Mouse (Mus musculus) liver (tissue): ENCODE measurements around the gene Nav1.

ENCODE experiments used
- DNase-seq: peaks from one replicate; pipeline ENCODE4 v3.0.0-alpha.2; 2020; ENCODE audit warnings: mixed read lengths

Nav1 gene

DNA sequence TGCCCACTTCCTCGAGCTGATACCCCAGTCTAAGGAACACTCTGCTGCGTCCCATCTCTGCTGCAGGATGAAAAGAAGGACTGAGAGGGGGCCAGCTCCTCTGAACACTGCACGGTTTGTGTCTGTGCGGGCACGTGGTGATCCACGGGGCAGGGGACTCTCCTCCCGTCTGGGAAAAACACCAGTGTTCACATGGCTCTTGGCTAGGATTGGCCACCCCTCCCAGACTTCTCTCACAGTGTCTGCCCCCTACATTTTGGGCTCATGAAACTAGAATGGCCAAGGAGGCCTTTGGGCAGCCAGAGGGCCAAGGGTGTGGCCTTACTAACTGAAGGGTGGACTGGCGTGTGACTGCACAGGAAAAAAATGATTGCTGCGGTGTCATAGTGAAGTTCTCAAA lies 125.4 kb downstream of the Nav1 start:
- DNase-seq = no peak

DNA sequence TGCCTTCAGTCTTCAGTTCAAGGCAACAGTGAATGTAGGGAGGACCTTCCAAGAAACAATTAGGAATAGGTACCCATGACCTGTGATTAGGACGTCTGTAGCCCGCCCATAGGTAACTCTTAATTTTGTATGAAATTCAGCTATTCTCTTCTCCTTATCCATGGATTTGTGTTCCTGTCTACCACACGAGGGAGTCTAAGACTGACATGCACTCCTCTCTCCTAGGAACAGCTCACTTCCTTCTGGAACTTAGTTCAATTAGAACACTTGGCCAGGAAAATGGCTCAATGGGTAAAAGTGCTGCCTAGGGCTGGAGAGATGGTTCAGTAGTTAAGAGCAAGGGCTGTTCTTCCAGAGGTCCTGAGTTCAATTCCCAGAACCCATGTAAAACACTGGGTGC lies 126.3 kb downstream of the Nav1 start:
- no peak for DNase-seq

DNA sequence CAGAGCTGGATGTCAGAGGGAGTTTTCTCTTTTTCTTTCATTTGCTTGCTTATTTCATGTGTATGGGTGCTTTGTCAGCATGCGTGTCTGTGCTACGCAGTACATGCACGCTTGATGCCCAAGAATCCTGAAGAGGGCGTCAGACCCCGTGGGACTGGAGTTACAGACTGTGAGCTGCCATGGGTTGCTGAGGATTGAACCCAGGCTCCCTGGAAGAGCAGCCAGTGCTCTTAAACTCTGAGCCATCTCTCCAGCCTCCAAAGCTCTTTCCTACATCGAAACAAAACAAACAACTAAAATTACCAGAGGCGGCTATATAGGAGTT lies 131.6 kb downstream of the Nav1 start:
- DNase-seq = no peak

DNA sequence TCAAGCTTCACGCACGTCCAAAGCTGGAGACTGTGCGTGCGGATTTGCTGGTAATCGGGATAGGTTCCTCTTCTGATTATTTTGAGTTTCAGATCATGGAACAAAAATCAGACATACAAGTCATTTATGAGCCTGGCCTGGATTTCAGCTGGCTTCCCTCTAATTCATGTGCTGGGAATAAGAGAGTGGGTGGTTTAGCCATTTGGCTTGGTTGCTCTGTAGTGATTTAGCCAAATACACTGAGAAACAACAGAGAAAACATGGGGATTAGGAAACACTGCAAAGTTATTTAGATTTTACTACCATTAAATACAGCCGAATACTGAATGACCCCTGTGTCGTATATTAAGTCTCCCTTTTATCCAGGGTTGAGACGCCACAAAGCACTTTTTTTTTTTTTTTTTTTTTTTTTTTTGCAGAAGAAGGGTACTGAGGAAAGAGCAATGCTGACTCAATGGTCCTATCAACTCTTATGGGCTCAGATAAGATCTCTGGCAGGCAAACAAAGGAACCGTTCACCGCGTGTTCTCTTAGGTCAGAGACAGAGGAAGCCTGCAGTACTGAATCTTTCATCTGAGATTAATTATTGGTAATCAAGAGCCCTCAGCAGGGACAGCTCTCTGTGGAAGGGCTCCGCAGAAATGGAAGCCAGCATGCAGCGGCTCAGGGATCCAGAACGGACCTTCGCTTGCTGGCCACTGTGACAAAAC lies 132.1 kb downstream of the Nav1 start:
- no peak for DNase-seq

DNA sequence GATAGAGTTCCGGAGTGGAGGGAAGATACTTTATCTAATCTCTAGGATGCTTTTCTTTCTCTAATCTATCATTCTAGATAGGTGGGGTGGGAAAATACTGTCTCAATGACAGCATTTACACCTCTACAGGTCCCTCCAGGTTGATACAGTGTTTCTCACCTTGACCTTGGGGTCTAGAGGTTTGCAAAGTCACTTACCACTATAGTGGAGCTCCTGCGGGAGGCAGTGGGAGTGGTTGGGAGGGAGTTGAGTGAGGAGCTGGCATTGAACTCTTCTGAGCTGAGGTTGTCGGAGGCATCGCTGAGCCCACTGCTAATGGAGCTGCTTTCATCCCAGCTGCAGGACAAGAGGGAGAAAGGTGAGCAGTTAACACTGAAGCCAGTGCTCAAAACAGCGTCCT lies 134.6 kb downstream of the Nav1 start:
- DNase-seq = no peak

DNA sequence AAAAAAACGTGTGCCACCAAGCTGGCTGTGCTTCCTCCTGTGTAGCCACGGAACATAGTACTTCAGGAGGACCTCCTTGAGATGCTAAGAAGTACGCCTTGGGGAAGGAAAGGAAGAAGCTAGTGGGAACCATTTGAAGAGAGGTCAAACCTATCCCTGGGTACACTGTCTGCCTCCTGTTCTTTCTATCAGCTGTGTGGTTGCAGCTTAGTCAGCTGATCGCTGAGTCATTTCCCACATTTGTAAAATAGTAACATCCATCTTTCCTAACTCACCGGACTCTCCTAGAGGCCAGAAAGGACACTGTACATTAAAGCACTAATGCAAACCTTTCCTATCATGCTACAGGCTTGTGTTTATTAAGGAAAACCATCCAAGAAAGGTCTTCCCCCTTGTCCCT lies 135.4 kb downstream of the Nav1 start:
- DNase-seq = no peak

DNA sequence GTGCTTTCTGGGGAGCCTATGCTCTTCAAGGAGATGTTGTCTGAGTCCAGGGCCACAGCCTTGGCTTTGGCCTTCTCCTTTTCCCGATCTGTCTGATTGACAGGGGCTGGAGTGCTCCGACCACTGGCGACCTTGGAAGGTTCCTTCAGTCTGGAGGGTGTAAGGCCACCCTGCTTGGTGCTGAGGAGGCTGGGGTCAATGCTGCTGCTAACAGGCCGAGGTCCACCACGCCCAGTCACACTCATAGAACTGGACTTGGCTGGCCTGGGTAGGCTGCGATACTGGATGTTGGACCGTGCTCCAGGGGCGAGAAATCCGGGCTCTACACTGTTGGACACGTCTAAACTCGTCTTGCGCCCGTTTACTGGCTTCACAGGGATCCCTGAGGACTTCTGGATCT lies 136.5 kb downstream of the Nav1 start:
- DNase-seq = no peak

DNA sequence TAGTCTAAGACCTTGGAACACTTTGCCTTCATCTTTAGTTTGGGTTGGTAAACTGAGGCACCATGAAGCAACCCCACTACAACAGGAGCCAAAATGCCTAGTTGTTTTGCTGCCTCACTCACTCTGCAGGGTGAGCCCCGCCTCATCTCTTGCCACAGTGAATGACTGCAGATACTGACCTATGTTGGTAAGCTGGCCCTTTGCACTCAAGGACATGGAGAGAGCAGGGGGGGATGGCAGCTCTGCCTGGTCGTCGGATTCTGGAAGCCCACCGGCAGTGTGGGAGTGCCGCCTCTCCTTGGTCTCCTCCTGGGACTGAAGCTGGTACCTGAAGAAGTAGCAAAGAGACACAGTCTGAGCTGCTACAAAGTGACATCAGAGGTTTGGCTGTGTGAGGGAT lies 139.6 kb downstream of the Nav1 start:
- DNase-seq = no peak

DNA sequence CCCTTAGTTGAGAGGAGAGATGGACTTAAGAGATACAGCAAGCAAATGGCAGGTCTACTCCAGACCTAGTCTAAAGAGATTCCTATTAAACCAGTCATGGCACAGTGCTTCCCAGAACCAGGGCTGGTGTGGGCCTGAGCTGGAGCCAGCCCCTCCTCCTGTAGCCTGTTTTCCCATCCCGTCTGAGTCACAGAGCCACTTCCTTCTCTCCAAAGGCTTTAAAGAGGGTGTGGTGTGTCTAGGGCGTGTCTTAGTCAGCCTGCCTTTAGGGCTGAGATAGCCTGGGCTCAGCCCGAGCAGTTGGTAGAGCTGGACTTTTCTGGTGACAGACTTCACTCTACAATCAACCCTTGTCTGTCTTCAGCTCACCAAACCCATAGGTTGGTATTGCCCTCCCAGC lies 140.2 kb downstream of the Nav1 start:
- DNase-seq = no peak

DNA sequence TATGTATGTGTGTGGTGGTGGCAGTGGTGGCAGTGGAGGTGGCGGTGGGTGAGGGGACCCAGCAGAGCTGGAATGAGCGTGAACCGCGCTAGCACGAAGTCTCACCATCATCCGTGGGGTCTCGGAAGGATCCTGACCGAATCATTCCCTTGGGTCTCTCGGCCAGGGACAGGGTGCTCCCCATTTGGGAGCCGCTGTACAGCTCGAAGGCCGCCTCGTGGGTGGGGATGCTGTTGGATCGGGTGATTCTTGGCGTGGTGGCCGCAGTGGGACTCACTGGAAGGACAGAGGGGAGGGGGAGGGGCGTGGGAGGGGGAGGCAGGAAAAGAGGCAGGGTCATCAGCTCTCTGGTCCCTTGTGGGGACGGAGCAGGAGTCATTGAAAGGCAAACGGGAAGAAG lies 141.4 kb downstream of the Nav1 start:
- DNase-seq = no peak

DNA sequence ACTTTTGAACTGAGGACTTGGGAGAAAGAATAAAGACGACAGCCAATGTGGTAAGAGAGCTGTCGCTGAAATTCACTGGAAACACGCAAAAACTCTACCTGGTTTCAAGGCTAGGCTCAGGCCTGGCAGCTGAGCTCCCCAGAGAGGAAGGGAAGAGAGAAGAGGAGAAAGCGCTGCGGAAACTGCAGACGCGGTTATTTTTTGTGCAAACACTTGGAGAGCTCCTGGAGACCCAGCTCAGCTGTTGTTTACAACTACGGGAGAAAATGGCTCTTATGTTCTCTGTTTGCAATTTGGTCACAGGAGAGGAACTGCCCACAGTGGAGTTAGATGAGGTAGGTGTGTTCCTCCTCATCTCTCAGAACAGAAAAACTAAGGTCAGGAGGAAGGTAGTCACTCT lies 144.4 kb downstream of the Nav1 start:
- DNase-seq = no peak

DNA sequence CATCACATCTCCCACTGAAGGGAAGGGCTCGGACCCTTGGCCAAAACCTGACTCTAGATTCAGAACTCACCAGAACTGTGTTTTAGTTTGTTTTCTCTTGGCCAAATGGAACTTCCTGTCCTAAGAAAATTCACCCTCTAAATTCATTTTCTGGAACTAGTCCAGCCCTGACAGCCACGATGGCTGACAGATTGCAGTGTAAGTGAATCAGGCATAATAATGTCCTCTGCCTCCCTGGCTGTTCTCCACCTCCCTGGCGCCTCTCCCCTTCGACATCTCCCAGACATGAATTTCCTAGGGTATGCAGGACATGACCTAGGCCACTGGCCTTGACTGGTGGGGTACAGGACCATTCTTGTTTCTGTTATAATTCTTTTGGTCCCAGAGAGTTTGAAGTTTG lies 144.8 kb downstream of the Nav1 start:
- DNase-seq = no peak

DNA sequence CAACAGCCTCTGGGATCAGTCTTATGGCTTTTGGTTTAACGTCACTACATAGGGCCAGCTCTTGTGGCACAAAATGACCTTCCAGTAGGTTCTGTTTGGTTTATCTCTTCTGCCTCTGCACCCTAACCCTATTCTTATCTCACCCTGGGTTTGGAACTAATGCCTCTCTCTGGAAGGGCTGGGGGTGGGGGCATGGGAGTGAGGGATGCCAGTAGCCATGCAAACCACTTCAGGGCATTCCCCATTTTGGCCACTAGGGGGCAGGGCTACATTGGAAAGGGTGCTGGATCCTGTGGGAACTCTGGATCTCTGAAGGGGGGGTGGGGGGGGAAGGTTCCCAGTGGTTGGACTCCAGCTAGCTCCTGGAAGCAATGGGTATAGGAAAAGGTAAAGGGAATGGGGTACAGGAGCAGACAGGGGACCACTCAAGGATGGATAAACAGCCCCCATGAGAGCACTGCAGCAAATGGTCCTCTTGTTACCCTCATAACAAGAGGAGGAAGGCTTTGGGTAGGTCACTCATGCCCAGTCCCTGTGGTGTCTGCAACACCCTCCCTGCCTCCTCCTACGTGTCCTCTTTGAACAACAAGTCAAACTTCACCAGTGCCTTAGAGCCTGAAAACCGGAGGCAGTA lies 145.9 kb downstream of the Nav1 start:
- peak; percentile 65 for DNase-seq

DNA sequence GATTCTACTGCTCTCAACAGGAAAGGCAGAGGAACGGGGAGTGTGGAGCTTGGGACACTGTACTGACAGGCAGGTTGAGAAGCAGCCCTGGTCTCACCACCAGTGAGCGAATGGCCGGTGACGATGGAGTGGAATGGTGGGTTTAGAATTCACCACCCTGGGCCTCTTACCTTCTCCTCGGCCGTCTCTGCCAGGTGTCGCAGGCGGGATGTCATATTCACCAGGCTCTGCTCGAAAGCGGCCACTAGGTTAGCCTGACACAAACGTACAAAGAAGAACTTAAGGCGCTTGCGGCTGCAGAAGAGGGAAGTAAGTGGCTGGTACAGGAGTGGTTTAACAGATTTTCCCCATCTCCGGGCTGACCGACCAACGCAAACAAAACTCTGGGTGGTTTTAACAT lies 146.6 kb downstream of the Nav1 start:
- DNase-seq = no peak

DNA sequence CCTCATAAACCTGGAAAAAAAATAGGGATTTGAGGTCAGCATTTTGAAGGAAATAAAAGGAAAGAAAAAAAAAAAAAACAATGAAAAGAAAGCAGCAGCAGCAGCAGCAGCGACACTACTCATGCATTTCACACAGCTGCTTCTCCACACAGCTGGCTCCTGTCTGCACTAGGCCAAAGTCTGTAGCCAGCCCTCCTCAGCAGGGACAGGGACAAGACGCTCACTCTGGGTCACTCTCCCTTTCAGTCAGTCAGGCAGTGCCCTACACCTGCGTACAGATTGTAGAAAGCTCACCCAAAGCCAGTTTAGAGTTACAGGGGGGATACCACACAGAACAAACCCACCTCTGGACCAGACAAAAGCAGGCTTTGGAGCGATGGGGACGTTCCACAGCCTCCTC lies 149.2 kb downstream of the Nav1 start:
- no peak for DNase-seq

DNA sequence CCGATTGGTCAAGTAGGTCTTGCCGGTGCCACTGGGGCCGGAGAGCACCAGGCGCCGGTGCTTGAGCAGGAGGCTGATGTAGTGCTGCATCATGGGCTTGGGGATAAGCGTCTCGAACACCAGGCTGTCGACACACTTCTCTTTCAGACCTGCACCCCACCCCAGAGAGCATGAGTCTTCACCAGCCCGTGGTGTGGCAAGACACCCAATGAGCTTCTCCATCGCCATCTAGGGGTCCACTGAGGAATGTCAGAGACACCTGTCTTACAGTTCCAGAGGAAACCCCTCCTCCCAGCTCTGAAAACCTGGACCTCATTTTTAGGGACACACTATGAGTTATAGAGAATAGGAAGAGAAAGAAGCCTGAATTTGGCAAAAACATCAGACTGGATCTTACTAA lies 154.8 kb downstream of the Nav1 start:
- DNase-seq = peak; percentile 36

DNA sequence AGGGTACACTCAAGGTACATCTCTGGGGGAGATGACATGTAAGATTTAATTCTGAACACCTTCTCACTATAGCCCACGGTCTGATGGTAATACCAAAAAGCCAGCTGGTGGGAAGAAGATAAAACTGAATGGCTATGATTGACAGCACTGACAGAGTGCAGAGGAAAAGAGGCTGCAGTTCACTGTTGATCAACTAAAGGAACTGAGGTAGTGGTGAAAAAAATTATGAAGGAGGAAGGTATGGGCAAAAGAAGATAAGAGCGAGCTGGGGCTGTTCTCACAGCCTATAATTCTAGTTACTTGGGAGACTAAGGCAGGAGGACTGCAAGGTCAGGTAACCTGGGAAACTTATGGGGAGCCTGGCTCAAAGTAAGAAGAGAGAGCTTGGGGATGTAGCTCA lies 155.7 kb downstream of the Nav1 start:
- no peak for DNase-seq

DNA sequence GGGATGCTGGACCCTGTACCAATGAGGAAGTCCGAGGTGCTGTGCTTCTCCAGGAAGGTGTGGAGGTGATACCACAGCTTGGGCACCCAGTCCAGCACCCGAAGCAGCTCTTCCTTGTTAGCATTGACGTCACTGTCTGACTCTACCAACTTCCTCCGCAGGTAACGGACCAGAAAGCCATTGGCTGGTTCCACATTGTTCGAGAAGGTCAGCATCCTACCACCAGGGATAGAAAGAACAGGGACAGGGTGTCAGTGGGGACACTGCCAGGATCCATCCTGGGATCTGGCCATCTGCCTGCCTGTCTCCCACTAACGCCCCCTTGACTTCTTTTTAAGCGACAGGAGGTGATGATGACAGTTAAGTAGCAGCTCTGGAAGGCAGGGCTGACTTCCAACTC lies 157.2 kb downstream of the Nav1 start:
- no peak for DNase-seq

DNA sequence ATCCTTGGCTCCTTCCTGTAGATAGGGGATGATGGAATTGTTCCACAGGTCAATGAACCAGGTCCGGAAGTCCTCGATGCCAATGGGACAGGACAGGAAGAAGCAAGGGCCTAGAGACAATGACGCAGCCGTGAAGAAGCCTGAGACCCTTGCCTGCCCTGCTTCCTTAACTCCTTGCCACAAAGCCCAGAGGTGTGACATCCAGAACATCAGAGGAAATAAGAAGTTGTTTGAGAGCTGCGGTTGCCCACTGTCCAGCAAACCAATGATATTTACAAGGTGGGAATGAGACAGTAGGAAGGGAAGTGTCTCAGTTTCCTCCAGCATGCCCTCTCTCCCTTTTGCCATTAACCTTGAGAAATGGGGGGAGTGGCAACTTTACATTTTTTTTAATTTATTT lies 158.2 kb downstream of the Nav1 start:
- no peak for DNase-seq

DNA sequence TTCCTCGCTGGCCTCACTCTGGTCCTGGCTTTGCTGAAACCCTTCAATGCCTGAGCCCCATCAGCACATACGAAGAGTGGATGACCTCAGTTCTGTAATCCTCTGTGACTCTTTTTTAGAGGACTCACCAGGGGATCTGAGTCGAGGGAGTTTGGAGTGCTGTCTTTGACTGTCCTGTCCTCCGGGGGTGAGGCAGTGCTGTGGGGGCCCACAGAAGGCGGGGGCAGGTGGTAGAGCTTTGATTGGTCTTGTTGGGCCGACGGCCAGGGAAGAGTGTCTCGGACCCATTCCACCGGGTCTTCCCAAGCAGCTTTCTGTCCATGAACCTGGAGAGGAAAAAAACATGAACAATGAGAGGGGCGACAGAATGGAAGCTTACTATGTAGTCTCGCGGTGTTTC lies 163.6 kb downstream of the Nav1 start:
- no peak for DNase-seq

DNA sequence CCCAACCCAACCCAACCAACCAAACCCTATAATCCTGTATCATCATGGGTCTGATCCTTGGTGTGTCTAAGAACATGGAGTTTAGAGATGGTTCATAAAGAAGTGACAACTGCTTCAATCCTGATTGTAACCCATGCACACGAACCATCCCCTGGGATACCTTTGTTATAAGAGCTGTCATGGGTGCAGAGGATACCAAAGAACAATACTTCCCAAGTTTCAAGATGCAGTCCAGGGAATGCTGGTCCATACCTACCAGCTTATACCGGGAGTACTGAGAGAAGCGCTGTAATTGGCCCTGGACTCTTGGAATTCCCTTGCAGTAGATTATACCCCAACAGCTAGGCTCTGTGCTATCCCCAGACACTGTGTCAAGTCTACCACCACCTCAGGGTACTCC lies 165.2 kb downstream of the Nav1 start:
- DNase-seq = no peak

DNA sequence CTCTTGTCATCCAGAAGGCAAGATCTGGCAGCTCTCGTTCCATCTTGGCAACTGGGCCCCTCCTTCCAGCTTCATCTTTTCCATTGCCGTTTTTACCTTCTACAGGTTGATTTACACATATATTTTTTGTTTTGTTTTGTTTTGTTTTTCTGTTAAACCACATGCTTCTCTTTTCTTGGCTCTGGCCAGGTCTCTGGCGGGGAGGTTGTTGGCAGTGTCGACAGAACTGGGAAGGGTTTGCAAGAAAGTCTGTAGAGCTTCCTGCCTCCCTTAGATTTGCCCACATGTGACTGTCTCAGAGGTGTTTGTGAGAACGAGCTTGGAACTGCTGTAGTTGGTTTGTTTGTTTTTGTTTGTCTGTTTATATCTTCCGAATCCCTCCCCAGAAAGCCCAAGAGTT lies 166.1 kb downstream of the Nav1 start:
- DNase-seq = no peak

DNA sequence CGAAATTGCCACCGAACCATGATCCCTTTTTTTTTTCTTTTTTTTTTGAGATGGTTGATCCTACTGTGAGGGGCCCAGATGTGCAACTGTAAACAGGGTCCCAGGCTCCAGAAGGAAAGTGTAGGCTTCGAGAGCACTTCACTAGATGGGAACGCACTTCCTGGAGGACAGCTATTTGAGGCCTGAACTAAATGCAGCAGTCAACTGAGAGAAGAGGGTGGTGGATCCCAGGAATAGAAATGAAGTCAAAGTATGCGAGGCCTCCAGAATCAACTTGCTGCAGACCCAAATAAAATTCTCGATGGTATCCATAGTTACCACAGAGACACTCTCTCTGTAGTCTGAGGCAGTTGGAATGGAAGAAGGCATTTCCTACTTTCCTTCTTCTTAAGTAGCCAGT lies 168.3 kb downstream of the Nav1 start:
- DNase-seq = no peak

DNA sequence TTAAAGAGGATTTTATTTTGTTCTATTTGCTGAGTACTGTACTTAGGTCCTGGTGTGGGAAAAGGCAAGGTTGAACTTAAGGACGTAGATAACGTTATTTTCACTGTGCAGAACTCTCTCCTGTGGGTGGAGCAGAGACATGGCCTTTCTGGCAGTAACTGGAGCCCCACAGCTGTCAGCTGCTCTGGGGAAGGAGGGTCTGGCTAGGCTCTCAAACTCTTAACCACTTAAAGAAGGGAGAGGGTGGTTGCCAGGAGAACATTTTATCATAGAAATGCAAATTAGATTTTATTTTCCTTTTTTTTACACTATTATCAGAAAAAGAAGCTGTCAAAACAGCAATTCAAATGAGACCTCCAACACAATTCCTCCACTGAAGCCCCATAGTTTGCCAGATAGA lies 171.3 kb downstream of the Nav1 start:
- DNase-seq = no peak

DNA sequence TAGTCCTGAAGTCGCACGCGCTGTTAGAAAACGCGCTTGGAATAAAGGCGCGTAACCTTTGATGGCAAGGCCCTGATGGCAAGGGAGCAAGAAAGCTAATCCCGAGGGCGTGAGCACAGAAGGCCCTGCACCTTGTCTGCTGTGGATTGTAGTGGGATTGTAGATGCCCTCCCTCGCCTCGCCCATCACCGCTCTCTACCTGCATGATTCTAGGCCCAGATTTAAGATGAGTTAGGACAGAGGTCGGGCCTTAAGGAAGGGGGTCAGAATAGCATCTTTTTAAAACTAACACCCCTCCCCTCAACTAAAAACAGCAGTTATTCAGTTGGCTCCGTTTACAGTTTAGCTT lies 176.5 kb downstream of the Nav1 start:
- no peak for DNase-seq
